Mouse (Mus musculus) heart, postnatal 0 days (tissue): ENCODE data around the gene Prr14l. TPM values are rescaled to one million over a fixed set of nuclear protein-coding genes. Genes with fewer than 3 reads are reported as not detected.
A peak's percentile ranks its signal among the peaks of the same experiment; 100 is the strongest.
"Not testable (repeated sequence)": the region's sequence is repeated elsewhere in the genome, so short reads cannot be mapped to it uniquely, and the experiment has no call there.

Source experiments
- ATAC-seq: fragments of 200-750 bp; cut with Nextera tagmentation; 2 replicates; pipeline ENCODE4 v1.8.0; 2017; ENCODE audit warnings: low read depth, moderate number of reproducible peaks, moderate library complexity; ENCODE audit not compliant: insufficient read depth
- DNase-seq: peaks from one replicate; pipeline ENCODE4 v3.0.0-alpha.2; 2016; ENCODE audit warnings: low spot score
- H3K27ac ChIP-seq: fragments of 300-500 bp; sonication (generic); 2 replicates; pipeline ENCODE4 v1.5.1; 2014; ENCODE audit warnings: low read depth, mild to moderate bottlenecking
- H3K27me3 ChIP-seq: fragments of 300-500 bp; sonication (generic); 2 replicates; pipeline ENCODE4 v1.6.1; 2014; ENCODE audit warnings: low read length, mixed read lengths; ENCODE audit not compliant: control insufficient read depth, insufficient read depth
- H3K36me3 ChIP-seq: fragments of 300-500 bp; sonication (generic); replicated peaks from 2 replicates; pipeline ENCODE4 v1.6.1; 2014; ENCODE audit warnings: low read length, mixed read lengths; ENCODE audit not compliant: control insufficient read depth, insufficient read depth
- H3K4me1 ChIP-seq: fragments of 300-500 bp; sonication (generic); 2 replicates; pipeline ENCODE4 v1.6.1; 2014; ENCODE audit warnings: antibody characterized with exemption; ENCODE audit not compliant: control insufficient read depth, insufficient read depth
- H3K4me2 ChIP-seq: fragments of 300-500 bp; sonication (generic); 2 replicates; pipeline ENCODE4 v1.6.1; 2014; ENCODE audit warnings: low read depth, mild to moderate bottlenecking, low read length, moderate library complexity
- H3K4me3 ChIP-seq: fragments of 300-500 bp; sonication (generic); 2 replicates; pipeline ENCODE4 v1.5.1; 2014; ENCODE audit warnings: low read depth, low read length
- H3K9ac ChIP-seq: fragments of 300-500 bp; sonication (generic); replicated peaks from 2 replicates; pipeline ENCODE4 v1.6.1; 2014; ENCODE audit warnings: low read depth, low read length, mixed read lengths
- H3K9me3 ChIP-seq: fragments of 300-500 bp; sonication (generic); replicated peaks from 2 replicates; pipeline ENCODE4 v1.6.1; 2016; ENCODE audit warnings: low read length; ENCODE audit not compliant: control insufficient read depth
- CTCF ChIP-seq: IDR thresholded peaks from 2 replicates; pipeline ENCODE4 v1.5.1; 2016; ENCODE audit warnings: antibody characterized with exemption, control low read depth, low read depth
- EP300 ChIP-seq: IDR thresholded peaks from 2 replicates; pipeline ENCODE4 v1.6.1; 2016; ENCODE audit warnings: antibody characterized with exemption, low read depth
- whole genome bisulfite sequencing: fragments of 180-500 bp; shearing (Covaris S2); extraction: QIAGEN DNeasy Blood & Tissue Kit; methylation state at CpG from one replicate; pipeline ENCODE4 v1.1.7; 2014; 5-methylcytosine and 5-hydroxymethylcytosine counted together
- polyA plus RNA-seq: library from polyadenylated mRNA; unstranded; fragments of >200 nt; fragmentation: Nextera tagmentation; extraction: Ambion mirVana; gene quantifications from 2 replicates; pipeline ENCODE4 v1.2.1, GENCODE M21; 2015
- total RNA-seq: library from RNA; depleted of rRNA; stranded (reverse); fragments of >200 nt; gene quantifications from 2 replicates; pipeline ENCODE4 v1.2.3, GENCODE M21; 2014; ENCODE audit warnings: low replicate concordance

Prr14l gene
- total and polyA plus RNA-seq, 2 experiments from 2014 or later: 5.4 to 15.5 TPM

DNA sequence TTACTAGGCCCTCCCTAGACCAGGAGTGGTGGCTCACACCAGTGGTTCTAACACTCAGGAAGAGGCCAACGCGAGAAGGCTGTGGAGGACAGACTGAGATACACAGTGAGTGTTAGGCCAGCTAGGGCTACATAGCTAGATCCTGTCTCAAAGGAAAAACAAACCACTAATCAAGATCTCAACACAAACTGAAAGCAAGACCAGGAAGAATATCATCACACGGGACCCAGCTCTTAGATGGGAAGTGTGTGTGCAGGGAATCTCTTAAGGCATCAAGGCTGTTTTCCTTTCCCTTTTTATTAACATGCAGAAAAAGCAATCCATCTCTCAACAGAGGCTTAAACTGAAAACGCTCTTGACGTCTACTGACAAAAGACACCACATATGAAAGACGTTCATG is 2.0 kb downstream of the Prr14l start:
- no peak overlapping the region for H3K9ac ChIP-seq
- ATAC-seq (no peak), DNase-seq (no peak)
- H3K4me1 ChIP-seq: peaks cover 24% of the 10 kb centered on the region
- no peaks in the 10 kb centered on the region for H3K27me3 ChIP-seq
- H3K4me2 ChIP-seq: peak overlapping the region; percentile 85
- H3K27ac ChIP-seq: peak overlapping the region; percentile 46
- WGBS: 30% methylated on average over 6 of the region's 6 CpGs
- H3K9me3 ChIP-seq: no peaks in the 10 kb centered on the region
- peaks cover 8% of the 10 kb centered on the region; the same call in 1 of the 2 replicates for H3K36me3 ChIP-seq
- H3K4me3 ChIP-seq: 0 out of 2 replicates have a peak overlapping the region, but pooled peaks have one; percentile 2
- TF ChIP-seq CTCF: no peak
- no peak for TF ChIP-seq EP300

DNA sequence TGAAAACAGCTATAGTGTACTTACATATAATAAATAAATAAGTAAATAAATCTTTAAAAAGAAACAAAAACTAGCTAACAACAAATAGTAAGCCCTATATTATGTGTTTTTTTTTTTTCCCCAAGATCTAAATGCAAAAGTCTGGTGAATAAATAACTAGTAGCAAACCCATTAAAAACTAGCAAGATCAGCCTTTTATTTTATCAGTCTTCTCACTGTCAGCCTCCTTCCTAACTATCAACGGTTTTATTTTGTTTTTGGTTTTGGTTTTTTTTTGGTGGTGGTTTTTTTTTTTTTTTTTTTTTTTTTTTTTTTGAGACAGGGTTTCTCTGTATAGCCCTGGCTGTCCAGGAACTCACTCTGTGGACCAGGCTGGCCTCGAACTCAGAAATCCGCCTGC is 4.5 kb downstream of the Prr14l start:
- not testable (repeated sequence) for H3K27me3 ChIP-seq, H3K9ac ChIP-seq, H3K4me3 ChIP-seq, DNase-seq, H3K36me3 ChIP-seq, H3K9me3 ChIP-seq, H3K4me2 ChIP-seq, ATAC-seq, H3K27ac ChIP-seq
- peaks cover 24% of the 10 kb centered on the region for H3K4me1 ChIP-seq
- 86% methylated on average over 3 of the region's 3 CpGs for WGBS

DNA sequence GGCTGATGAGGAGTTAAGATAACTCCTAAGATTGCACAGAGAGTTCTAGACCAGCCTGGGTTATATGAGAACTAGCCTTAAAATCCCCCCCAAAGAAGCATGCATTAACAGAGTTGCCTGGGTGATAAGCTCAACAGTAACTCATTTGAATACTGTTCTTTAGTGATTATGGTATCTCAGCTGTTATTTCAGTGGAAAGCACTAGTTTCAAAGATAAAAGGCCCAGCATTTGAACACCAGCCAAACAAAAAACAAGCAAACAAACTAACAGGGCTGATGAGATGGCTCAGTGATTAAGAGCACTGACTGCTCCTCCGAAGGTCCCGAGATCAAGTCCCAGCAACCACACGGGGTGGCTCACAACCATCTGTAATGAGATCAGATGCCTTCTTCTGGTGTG is 4.9 kb downstream of the Prr14l start:
- H3K4me3 ChIP-seq: no peak overlapping the region
- no peak overlapping the region for H3K4me2 ChIP-seq
- no peaks in the 10 kb centered on the region for H3K9me3 ChIP-seq
- H3K36me3 ChIP-seq: peaks cover 14% of the 10 kb centered on the region; the same call in 1 of the 2 replicates
- DNase-seq (no peak), ATAC-seq (no peak)
- TF ChIP-seq EP300 (no peak), CTCF (no peak)
- H3K4me1 ChIP-seq: peaks cover 24% of the 10 kb centered on the region
- H3K27me3 ChIP-seq: no peaks in the 10 kb centered on the region
- no peak overlapping the region for H3K9ac ChIP-seq
- no peak overlapping the region for H3K27ac ChIP-seq
- 93% methylated on average over 3 of the region's 3 CpGs for WGBS

DNA sequence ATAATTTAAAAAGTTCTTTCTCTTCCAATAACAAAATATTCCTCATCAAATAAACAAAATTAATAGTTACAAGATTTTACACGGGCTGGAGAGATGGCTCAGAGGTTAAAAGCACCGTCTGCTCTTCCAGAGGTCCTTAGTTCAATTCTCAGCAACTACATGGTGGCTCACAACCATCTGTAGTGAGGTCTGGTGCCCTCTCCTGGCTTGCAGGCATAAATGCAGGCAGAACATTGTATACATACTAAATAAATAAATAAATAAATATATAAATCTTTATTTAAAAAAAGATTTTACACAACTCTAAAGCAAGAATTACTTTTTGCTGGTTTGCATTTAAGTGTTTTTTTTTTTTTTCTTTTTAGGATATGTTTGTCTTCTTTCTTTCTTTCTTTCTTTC is 14.0 kb downstream of the Prr14l start:
- Histone ChIP-seq H3K9ac (no peak overlapping the region), H3K4me3 (no peak overlapping the region), H3K27ac (no peak overlapping the region), H3K36me3 (peaks cover 82% of the 10 kb centered on the region), H3K27me3 (no peaks in the 10 kb centered on the region), H3K4me1 (no peaks in the 10 kb centered on the region), H3K9me3 (no peaks in the 10 kb centered on the region), H3K4me2 (no peak overlapping the region)
- WGBS: 96% methylated on average over 2 of the region's 2 CpGs
- ATAC-seq: no peak
- TF ChIP-seq EP300: no peak
- no peak for DNase-seq

DNA sequence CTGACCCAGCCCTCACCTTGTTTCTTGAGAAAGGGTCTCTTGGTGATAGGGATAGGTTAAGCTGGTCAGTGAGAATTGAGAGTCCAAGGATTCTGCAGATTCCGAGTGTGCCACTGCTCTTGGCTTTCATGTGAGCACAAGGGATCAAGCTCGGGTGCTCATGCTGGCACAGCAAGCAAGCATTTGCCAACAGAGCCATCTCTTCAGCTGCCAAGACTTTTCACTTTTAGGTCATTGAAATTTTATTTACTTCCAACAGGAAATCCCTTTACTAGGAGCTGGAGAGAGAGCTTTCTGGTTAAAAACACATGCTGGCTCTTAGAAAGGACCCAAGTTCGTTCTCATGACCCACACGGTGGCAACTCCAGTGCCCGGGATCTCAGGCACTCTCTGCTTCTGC is 17.1 kb downstream of the Prr14l start:
- no peak overlapping the region for H3K9ac ChIP-seq
- peaks cover 76% of the 10 kb centered on the region for H3K36me3 ChIP-seq
- TF ChIP-seq CTCF (no peak), EP300 (no peak)
- DNase-seq: no peak
- WGBS: 88% methylated on average over 5 of the region's 5 CpGs
- no peak for ATAC-seq
- no peak overlapping the region for H3K4me2 ChIP-seq
- H3K4me3 ChIP-seq: no peak overlapping the region
- no peaks in the 10 kb centered on the region for H3K9me3 ChIP-seq
- no peaks in the 10 kb centered on the region for H3K27me3 ChIP-seq
- no peak overlapping the region for H3K27ac ChIP-seq
- no peaks in the 10 kb centered on the region for H3K4me1 ChIP-seq

DNA sequence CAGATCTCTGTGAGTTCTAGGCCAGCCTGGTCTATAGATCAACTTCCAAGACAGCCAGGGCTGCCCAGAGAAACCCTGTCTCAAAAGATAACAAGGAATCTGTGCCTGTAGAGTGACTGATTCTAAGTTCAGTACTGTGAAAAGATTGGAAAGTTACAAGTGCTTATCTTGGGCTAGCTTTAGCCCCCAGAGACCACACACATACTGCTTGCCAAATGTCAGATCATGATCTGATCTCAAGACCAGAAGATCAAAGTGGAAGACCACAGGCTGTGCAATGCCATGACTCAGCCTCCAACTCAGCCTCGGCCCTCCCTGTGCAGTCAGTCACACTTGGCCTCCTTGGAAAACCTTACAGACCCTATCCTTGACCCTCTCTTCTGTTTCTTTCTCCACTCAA is 19.6 kb downstream of the Prr14l start:
- Histone ChIP-seq H3K4me3 (no peak overlapping the region), H3K9me3 (no peaks in the 10 kb centered on the region), H3K9ac (no peak overlapping the region), H3K27ac (no peak overlapping the region), H3K27me3 (no peaks in the 10 kb centered on the region), H3K36me3 (peaks cover 80% of the 10 kb centered on the region), H3K4me2 (no peak overlapping the region), H3K4me1 (no peaks in the 10 kb centered on the region)
- TF ChIP-seq CTCF: no peak
- WGBS: 87% methylated on average over 1 of the region's 1 CpGs
- DNase-seq: no peak
- no peak for ATAC-seq
